Mouse (Mus musculus) R1 (cell line): ENCODE measurements around the gene Stxbp3.
A peak's percentile ranks its signal among the peaks of the same experiment; 100 is the strongest.

ENCODE experiments used
- DNase-seq: peaks from one replicate; pipeline ENCODE4 v3.0.0-alpha.2; 2018; ENCODE audit warnings: low read depth, low spot score

Stxbp3 gene

GRCm38 (mm10) chr3:108797723-108798122, 42.6 kb downstream of the Stxbp3 start:
- DNase-seq, result no peak

- DNase-seq, result no peak
Observed at GRCm38 (mm10) chr3:108796386-108796785, 43.9 kb downstream of the Stxbp3 start.

- no peak for DNase-seq
Observed at GRCm38 (mm10) chr3:108795554-108796299, 44.6 kb downstream of the Stxbp3 start.

DNA sequence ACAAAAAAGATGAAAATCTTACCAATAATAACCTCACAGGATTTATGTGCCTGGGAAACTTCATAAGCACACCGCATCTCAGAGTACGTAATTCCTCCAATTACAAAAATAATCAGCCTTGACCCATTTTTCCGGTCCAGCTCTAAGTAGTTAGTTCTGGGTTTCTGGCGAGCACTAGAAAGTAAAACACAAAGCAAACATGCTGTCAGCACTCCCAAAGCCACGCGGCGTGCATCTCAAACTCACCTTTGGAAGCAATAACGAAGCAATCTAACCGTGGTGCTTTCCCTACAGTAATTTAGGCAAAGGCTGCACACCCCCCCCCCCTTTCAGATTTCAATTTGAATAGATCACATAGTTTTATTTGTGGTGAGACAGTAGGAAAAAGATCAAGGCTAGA, 45.5 kb downstream of the Stxbp3 start:
- DNase-seq, result no peak

DNA sequence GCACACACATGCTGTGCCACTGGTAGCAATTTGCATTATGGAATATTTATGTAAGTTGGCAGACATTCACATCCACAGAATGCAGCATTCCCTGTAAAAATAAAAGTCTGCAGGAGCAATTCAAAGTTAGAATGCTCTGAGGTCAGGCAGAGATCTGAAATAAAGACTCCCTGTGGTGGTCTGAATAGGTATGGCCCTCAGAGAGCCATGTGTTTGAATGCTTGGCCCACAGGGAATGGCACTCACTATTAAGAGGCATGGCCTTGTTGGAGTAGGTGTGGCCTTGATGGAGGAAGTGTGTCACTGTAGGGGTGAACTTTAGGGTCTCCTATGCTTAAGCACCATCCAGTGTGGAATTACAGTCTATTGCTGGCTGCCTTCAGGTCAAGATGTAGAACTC, 47.9 kb downstream of the Stxbp3 start:
- peak; percentile 77 for DNase-seq

DNA sequence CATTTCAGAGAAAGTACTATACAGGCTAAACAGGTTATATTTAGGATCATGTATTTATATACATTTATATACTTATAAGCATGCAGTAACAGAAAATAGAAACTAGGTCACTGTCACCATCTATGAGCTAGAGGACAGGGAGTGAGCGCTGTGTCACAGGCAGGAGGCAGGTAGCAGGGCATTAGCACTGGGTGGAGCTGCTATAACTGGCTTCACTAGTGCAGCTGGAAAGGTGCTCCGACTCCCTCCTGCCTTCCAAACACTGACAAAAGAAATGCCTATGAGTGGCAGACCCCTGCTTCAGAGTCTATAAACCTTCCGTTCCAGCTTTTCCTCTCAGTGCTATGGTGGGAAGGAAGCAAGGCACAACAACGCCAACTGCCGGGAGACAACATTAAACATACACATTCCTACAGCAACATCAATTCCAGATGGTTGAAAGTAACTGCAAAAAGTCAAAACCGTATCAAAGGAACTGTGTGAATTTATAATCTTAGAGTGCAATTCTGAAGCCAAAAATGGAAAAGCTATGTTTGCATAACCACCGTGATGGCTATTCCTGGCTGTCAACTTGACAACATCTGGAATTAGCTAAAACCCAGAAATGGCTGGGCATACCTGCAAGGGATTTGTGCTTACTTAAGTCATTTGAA, 49.1 kb downstream of the Stxbp3 start:
- DNase-seq, result no peak

DNA sequence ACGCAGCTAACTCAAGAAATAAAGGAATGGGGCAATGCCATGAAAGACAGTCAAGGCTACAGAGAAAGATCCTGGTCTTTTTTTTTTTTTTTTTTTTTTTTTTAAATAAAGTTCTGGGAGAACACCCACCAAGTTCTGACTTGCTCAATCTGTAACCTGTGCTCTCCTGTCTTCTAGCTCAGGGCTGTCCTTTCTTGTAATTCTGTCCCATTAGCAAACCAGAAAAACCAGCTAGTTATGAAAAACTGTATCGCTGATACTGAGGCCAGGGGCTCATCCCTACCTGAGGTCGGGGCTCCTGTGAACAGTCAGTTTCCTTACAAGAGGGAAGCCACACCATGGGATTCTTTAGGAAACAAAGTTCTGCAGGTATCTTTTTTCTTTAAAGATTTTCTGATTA, 49.8 kb downstream of the Stxbp3 start:
- no peak for DNase-seq

- DNase-seq, result no peak
Observed at GRCm38 (mm10) chr3:108789299-108789698, 51.0 kb downstream of the Stxbp3 start.

GRCm38 (mm10) chr3:108788455-108788794, 51.9 kb downstream of the Stxbp3 start:
- no peak for DNase-seq

DNA sequence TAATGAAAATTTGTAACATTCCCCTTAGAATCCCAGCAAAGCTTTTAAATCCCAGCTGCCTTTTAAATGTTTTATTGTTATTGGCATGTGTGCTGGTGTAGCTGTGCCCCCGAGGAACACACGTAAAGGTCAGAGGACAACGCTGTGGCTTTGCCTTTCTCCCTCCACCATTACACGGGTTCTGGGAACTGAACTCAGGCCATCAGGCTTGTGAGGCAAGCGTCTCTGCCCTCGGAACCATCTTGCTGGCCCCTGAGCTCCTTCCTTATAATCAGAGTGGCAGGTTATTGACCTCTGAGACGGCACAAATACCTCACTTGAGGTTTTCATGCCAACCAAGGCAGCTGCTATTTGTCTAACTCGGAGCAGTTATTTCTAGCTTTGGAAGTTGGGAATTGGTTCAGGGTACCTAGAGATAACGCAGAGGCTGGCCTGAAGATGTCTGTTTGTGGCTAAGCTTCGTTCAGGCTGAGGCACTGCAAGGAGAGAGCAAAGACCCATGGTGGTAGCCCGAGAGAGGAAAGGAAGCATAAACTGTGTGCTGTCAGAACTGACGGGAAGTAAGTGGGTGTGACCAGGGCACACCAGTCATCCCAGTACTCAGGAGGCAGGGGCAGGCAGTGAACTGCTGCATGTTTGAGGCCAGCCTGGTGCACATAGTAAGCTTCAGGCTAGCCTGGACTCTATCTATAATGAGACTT, 52.4 kb downstream of the Stxbp3 start:
- no peak for DNase-seq

- DNase-seq, result peak; percentile 16
Observed at GRCm38 (mm10) chr3:108786520-108786919, 53.8 kb downstream of the Stxbp3 start.

DNA sequence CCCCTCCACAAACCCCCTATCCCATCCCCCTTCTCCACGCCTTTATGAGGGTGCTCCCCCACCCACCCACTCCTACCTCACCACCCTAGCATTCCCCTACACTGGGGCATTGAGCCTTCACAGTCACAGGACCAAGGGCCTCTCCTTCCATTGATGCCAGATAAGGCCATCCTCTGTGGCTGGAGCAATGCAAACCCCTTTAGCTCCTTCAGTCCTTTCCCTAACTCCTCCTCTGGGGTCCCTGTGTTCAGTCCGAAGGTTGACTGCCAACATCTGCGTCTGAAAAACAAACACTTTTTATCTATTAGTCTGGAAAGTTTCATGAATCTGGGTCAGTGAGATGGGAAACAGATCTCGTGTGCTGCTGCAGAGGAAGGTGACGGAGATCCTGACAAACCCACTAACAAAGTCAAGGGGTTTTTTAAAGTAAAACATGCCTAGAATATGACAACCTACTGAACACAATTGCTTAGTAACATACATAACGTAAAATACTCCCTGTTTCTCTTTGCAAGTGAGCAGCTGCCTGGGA, 57.9 kb downstream of the Stxbp3 start:
- no peak for DNase-seq

DNA sequence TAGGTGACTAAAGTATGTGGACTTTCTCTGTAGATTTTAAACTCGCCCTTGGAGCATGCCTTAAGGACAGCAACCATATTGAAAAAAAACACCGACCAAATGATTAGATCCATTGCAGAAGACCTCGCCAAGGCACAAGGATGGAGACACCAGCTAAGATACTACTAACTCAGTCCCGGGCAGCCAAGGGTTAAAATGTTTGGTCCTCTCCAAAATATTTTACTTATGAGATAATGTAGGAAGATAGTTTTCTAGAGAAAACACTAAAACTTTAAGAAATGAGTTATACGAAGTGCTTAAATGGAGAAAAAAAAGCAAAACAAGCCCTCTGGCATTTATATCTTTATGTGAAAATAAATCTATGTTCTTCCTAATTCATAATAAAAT, 58.4 kb downstream of the Stxbp3 start:
- no peak for DNase-seq

GRCm38 (mm10) chr3:108781238-108781883, 59.0 kb downstream of the Stxbp3 start:
- DNase-seq, result peak; percentile 18

DNA sequence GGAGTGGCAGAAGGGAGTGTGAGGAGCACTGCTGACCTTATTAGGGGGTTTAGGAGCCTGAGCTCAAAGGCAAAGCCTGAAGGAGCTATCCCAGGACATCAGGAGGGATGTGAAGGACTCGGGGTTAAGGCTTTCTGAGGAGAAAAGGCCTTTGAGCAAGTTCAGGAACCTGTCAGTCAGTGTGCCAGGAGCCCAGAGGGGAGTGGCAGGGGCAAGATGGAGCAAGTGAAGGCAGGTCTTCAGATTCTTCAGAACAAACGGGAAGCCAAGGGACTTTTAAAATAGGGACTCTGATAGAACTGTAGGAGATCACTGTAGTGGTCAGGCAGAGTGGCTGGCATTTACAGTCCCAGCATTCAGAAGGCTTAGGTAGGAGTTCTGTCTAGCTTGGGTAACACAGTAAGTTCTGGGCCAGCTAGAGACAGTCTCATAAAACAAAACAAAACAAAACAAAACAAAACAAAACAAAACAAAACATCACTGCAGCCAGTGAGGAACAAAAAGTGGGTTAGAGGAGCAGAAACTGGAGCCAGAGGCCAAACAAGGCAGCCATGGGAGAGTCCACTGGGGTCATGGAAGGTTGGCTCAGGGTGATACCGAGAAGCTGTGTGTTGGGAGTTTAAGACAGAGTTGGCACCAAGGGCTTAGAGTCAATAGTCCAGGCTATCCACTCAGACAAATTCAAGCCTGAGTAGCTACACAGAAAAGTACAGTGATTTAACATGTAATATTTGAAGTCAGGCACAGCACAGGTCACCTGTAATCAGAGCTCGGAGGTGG, 61.4 kb downstream of the Stxbp3 start:
- no peak for DNase-seq

DNA sequence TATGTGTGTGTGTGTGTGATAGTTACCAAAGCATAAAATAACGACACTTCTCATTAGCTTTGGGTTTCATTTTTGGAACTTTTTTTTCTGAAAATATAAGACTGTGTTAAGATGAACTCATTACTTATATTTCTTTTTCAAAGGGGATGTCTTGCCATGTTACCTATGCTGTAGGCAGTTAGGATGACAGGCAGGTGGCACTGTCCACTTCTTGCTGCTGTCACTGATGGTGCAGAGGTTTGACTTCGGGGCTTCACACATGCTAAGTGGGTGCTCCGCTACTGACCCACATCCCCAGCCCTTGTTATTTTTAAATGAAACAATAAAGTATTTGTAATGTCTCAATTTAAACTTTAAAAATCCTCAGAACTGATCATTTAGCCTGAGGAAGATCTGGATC, 67.5 kb downstream of the Stxbp3 start:
- DNase-seq, result no peak

GRCm38 (mm10) chr3:108772211-108772610, 68.1 kb downstream of the Stxbp3 start:
- DNase-seq, result peak; percentile 51

DNA sequence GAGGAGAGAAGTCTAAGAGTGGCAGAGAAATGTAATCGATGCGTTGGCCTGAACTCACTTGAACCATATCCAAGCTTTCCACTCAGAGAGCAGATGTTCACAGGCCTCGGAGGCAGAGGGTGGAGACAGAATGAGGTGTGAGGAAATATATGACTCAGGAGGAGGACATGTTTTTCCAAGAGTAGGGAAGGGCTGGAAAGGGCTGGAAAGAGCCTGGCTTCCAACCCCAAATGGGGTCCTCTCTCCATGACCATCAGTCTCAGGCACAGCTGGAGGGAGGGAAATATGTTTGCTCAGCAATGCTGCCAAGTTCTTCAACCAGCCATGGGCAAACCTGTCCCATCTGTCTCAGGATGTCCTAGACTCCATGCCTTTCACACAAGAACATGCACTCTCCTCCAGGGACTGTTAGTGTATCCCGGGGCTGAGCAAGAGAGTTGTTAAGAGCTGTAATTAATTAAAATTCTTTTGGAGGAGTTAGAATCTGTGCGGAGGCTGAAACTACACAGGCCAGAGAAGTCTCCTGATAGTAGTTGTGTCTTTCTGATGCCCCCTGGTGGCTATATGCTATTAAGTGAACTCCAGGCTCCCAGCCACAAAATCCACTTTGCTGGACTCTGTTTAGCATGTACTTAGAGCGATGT, 69.5 kb downstream of the Stxbp3 start:
- DNase-seq, result peak; percentile 77

DNA sequence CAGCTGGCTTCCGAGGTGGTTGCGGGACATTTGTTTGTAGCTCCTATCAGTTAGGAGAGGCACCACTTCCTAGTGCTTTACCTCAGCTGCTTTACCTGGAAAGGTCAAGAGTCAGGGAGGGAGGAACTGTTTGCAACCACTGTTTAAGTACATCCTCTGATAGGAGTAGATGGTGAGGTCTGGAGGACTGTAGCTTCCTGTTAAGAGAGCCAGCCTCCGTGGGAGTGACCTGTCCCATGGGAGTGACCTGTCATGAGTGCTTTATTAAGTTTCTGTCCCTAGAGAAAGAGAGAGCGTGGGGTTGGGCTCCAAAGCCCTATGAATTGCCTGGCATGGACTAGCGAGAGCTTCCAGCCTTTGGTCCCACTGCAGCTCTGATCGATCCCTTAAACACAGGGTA, 70.8 kb downstream of the Stxbp3 start:
- no peak for DNase-seq

DNA sequence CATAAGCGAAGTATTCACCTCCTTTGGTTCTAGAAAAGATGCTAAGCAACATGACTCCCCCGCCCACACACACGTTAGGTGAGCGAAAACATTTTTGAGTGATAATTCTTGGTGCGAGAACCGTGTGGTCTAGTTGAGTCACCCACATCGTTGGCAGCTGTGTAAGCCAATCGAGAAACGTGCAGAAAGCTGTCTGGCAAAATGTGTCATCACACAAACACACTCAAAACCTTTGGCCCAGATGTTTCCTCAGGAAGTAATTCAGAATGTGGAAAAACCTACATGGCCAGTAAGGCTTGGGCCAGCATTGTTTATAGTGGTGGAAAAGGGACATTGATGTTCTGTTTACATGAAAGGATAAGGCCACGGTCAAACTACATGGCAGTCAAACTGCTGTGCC, 72.9 kb downstream of the Stxbp3 start:
- no peak for DNase-seq

DNA sequence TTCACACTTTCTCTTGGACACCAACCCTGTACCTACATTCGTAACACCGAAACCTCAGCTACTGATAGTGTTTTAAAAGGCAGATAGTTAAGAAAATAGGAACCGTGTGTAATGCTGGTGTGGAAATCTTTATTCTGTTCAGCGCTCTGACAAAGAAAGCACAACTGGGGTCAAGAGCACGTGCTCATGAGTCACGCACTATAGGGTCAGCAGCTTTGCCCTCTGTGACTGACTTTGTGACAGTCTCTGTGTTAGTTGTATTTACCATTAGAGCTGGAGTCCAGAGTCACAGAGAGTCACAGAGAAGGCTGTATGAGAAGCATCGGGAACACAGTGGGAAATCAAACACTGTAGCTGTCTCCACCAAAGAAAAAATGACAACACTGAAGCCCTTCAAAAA, 73.4 kb downstream of the Stxbp3 start:
- no peak for DNase-seq
